Mouse (Mus musculus) common myeloid progenitor, adult 5-6 weeks (primary cell): Measurements from ENCODE around the gene Zdhhc4. TPM values are rescaled to one million over a fixed set of nuclear protein-coding genes. Genes with fewer than 3 reads are reported as not detected.

Experiments used
- ATAC-seq: replicated peaks from 2 replicates; pipeline ENCODE4 v1.8.0; 2016; ENCODE audit warnings: low read depth, mild to moderate bottlenecking, moderate TSS enrichment, inconsistent platforms; ENCODE audit not compliant: poor library complexity, severe bottlenecking
- total RNA-seq: library from RNA; stranded (forward); fragments of 200-1000, 187-1606 nt; gene quantifications from 2 replicates; pipeline ENCODE4 v1.2.3, GENCODE M21; 2017

Gene Zdhhc4
- total RNA-seq, 1 experiment from 2014 or later: 36.3 TPM

DNA sequence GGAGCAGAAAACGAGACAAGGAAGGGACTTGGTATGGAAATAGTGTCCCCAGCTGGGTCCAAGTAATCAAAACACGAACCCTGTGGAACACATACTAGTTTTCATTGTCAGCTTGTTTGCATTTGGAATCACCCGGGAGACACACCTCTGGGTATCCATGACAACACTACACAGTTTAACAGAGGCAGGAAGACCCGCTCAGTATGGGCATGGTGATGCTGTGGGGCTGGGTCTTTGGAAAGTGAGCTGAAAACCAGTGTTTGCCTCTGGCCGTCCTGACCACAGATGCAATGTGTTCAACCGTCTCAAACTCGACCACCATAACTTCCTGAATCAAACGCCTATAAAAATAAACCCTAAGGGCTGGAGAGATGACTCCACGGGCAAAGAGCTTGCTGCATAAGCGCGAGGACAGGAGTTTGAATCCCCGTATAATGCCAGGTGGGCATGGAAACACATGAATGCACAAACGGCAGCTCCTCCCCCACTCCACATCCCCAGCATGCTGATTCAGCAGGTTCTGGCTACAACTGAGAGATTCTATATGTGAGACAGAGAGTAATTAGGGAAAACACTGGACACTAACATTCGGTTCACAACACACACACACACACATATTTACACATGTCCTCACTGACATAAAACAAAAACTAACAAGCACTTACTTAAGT, 5.5 kb upstream of the Zdhhc4 start:
- ATAC-seq: peak; percentile 59

DNA sequence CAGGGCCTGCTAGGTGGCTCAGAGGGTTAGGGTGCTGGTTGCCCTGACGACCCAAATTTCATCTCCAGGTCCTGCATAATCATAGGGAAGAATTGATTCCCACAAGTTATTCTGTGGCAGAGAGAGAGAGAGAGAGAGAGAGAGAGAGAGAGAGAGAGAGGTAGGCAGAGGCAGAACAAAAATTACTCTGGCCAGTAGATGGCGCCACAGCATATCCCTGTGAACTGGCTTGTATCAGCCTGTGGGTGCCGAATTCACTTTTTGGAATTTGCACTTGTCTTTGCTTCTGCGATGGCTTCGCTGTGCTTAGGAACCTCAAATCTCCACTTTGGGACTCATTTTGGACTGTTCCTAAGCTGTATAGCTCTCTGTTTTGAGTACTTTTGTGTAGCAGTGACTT, 4.8 kb upstream of the Zdhhc4 start:
- ATAC-seq: peak; percentile 61

DNA sequence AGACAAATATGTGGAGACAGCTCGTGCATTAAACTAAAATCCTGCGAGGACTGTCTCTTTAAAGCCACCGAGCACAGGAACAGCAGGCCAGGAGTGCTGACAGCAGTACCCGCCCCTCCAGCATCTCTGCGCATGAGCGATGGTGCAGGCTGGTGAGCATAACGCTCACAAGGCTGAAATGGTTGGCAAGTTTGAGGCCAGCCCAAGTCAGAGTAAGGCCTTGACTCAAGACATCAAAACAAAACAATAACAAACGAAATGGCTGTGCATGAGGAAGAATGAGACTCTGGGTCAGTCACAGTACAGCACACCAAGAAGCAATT, 11.8 kb downstream of the Zdhhc4 start:
- ATAC-seq: no peak

DNA sequence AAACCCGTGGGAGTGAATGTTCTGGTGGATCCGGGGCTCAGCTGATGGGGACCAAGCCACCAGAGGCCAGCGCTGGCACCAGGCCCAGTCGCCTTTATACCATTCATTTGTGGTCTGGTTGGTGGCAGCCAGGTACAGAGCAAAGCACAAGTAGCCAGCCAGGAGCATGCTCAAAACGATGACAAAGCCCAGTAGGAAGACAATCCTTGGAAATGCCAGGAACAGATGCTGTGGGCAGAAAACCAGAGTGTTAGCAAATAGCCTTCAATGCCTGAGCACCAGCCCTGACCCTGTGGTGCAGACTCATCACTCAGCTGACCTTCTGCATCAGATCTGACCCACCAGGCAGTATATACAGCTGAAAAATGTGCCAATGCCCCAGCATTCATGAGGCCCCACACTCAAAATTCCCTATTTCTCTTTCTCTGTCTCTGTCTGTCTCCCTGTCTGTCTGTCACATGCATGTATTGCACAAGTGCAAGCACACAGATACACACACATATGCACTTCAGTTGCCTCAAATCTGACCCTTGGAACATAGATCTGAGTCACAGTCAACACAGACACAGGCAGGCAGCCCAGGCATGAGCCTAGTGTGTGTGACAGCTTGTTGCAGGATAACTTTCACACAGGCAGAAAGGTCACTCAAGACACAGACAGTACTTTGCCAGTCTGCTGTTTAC, 12.3 kb downstream of the Zdhhc4 start:
- ATAC-seq: no peak

DNA sequence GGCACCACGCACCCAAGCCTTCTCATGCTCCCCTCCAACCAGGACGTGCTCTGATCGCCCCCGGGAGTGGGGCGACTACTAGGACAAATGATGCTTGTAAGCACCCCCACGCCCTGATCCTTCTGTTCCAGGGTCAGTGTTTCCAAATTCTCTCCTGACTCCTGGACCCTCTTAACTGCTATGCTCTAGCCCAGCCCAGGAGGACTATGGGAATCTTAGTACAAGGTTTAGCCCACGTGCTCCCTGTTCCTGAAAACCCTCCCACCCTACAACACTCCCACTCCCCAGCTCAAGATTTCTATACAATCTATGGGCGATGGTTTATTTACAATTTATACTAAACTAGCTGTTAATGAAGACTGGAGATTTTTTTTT, 13.6 kb downstream of the Zdhhc4 start:
- no peak; the same call in 1 of the 2 replicates for ATAC-seq

DNA sequence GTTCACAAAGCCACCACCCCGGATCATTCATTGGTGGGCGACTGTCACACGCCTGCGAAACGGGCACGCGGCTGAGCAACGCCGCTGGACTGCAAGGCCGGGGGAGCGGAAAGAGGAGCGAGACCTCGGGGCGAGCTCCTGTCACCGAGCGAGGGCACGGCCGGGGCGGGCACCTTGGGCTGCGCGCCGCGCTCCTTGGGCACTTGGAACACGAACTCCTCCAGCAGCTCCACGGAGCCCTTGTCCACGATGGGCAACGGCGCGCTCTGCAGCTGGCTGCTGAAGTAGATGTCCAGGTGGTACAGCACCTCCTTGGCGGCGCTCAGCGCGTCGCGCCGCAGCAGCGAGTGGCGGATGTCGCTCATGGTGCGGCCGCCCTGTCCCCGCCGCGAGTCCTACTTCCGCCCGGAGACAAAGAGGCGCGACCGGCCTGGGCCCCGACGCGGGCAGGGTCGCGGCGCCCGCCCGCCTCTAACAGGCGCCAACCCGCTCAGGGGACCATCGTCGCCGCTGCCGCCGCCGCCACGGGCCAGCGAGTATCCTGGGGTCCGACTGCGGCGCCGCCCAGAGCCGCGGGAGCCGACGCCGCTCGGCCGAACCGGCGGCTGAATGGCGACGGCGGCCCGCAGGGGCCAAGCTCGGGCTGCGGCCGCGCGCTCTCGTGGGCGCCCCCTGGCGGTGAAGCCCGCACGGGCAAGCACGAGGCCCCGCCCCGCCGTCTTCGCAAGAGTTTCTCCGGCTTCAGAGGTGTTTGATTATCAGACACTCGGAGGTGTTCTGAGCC, 14.1 kb downstream of the Zdhhc4 start, which contains the start of gene E130309D02Rik:
Gene E130309D02Rik (minus strand): TSS at position 631 of the 784 bp plus-strand sequence.
- ATAC-seq: peak; percentile 61

DNA sequence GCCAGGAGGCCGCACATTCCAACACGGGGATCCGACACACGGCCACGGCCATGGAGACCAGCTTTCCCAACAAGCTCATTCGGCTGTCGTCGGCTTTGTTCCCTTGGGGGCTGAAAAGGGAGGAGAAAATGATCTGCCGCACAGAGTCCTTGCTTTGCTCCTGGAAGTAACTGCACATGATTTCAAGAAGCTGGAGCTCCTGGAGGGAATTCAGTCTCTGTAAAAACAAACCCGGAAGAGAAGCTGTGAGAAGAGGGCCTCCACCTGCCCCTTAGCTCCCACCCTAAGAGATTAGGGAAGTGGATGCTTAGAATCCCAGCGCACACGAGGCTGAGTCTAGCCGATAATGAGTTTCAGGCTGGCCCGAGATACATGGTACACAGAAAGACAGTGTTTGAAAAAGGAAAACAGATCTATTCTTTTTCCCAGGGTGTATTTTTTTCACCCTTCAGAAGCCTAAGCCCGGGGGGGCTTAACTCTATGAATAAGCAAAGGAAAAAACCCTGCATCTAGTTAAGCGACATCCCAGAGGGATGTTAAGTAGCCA, 14.8 kb downstream of the Zdhhc4 start:
- ATAC-seq: peak; percentile 46

DNA sequence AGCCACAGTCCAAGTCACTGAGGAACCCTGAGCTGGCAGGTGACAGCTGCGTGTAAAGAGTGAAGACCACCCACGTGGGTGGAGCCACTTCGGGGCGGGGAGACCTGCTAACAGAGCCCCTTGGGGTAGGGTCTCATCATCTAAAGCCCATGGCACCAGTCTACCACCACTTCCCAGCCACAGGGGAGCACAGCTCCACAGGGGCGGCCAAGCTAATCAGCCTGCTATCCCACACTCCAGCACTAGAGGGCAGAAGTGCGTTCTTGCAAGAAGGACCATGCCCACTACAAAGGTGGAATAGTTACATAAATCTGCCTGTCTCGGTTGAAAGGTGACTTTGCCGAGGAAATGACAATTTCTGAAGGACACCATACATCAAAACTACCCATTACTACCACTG, 17.2 kb downstream of the Zdhhc4 start:
- peak; percentile 68 for ATAC-seq

DNA sequence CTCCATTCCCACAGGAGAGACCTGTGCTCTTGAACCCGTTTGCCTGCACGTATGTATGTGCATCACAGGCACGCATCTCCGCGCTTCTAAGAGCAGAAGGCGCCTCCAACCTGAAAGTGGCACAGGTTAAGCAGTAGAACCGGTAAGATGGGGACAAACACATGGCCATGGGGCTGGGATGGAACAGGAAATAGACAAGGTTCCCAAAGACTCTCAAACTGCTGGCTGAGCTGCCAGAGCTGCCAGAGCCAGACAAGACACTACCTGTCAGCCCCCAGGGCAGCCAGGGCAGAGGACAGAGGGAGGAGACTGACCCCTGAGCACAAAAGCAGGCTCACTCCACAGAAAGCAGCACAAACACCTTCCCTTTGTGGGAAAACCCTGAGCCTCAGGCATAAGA, 19.1 kb downstream of the Zdhhc4 start:
- ATAC-seq: no peak

DNA sequence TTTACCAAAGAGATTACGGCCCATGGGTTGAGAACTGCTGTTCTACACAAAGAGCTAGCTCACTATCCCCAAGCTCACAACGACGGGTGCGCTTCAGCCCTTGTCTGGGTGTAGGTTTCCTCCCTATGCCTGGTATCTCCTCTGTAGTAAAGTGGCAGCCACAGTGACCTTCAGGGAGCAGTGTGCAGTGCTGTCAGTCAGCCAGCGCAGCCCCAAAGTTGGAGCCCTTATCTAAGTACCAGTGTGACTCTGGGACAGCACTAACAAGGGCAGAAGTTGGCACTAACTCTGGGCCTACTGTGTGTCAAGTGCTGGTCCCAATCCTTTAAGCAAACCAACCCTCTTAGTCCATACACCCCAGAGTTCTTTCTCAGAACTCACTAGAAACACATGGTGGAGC, 20.2 kb downstream of the Zdhhc4 start:
- no peak for ATAC-seq

DNA sequence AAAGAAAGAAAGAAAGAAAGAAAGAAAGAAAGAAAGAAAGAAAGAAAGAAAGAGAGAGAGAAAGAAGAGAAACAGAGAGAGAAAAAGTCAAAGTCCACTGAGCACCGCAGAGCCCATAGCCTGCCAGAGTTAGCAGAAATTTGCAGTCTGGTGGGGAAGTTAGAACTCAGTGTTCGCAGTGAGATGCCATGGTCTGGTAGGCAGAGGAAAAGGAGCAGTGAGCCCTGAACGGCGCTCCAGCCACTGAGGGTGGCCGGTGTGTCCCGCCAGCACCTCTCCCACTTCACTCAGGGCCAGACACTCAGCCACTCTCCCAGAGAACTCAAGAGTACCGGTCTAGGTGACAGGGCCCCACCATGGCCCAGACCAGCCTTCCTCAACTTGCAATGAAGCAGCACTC, 24.8 kb downstream of the Zdhhc4 start:
- no peak for ATAC-seq

DNA sequence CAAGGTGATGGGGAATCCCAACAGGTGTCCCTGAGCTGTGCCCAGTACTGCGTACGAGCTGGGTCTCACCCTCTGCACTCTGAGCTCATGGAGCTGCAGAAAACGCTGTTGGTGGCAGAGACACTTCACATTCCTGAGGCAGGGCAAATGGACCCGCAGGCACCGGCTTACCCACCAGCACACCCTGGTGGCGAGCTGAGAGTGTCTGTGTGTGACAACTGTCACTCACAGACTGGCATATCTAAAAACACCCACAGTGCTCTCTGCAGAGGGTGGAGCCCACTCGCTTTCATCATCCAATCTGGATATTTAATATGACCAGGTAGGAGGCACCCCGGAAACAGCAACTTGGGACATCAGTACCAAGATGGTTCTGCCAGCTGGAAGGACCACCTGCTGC, 27.8 kb downstream of the Zdhhc4 start:
- ATAC-seq: peak; percentile 53; the same call in 1 of the 2 replicates

DNA sequence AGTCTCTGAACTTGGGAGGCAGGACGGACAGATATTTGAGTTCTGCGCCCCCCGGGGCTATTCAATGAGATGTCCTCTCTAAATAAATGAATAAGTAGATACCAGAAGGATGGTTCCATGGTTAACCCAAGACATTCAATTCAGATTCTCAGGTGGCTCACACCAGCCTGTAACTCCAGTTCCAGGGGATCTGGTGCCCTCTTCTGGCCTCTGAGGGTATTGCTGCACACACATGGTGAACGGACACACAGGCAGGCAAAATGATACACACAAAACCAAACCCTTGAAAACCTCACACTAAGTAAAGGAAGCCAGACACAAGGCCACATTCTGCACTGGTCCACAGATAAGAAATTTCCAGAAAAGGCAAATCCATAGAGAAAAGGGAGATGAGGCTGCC, 29.4 kb downstream of the Zdhhc4 start:
- peak; percentile 40; the same call in 1 of the 2 replicates for ATAC-seq

DNA sequence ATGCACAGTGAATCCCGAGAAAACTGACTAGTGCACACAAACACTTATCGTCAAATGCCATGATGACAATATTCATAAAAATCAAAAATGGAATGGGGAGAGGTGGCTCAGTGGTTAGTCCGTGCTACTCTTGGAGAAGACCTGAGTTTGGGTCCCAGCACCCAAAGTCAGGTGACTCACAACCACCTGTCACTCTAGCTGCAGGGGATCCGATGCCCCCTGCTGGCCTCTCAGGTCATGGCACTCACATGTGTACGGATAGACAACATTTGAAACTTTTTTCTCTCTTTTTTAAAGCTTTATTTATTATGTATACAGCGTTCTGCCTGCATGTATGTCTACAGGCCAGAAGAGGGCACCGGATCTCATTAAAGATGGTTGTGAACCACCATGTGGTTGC, 30.7 kb downstream of the Zdhhc4 start:
- ATAC-seq: no peak

DNA sequence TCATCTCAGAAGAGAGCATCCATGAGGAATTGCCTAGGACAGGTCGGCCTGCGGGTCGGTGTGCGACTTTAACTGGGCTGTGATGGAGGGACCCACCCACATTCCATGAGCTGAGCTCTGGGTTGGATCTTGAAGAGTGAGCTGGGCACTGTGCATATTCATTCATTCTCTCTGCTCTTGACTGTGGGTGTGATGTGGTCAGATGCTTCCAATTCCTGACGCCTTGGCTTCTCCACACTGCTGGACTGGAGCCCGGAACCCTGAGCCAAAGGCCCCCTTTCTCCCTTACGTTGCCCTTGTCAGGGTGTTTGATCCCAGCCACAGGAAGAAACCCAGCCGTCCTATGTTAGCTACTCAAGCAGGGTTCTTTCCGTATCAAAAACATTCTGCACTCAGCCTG, 31.1 kb downstream of the Zdhhc4 start:
- no peak for ATAC-seq

DNA sequence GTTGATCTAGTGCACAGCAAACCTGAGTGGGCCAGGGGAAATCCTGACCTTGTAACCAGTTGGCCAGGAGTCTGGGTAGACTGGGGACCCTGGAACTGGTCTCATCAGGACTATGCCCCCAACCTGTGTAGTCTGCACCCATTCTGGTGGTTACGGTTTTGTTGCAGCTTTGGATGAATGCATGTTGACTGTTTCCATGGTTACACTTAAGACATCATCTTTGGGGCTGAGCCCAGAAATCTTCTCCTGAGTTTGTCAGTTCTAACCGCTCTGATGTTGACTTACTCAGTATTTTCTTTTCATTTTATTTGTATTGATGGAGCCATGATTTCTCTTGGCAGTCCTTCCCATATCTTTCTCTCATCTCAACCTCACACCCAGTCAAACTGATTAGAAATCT, 33.7 kb downstream of the Zdhhc4 start:
- no peak for ATAC-seq

DNA sequence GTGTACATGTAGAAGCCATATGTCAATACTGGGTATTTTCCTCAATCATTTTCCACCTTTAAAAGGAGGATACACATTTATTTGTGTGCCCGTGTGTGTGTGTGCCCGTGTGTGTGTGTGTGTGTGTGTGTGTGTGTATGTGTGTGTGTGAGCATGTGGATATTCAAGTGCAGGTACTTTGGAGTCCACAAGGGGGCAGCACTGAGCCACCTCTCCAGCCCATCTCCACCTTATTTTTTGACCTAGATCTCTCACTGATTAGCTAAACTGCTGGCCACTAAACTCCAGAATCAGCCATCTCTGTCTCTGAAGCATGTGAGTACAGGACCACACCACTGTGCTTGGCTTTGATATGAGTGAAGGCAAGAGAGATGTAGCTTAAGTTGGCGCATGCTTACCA, 34.2 kb downstream of the Zdhhc4 start:
- ATAC-seq: no peak

DNA sequence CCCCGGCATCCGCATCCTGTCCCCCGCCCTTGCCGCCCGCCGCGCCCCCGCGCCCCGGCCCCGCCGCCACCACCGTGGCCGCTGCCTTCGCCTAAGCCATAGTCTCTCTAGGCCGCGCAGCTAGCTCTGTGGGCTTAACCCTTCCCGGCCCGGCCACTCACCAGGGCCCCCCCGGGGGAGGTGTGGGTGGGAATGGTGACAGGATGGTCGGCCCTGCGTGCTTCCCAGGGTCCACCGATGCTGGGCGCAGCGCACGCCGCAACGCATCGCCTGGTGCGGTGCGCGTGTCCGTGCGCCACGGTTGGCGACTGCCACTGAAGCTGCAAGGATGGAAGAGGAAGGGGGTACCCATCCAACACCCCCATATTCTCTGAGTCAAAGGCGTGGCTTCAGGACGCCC, 35.7 kb downstream of the Zdhhc4 start, which contains the start of gene Zfp853:
Gene Zfp853 (minus strand): TSS at position 220 of the 400 bp plus-strand sequence.
- no peak for ATAC-seq

DNA sequence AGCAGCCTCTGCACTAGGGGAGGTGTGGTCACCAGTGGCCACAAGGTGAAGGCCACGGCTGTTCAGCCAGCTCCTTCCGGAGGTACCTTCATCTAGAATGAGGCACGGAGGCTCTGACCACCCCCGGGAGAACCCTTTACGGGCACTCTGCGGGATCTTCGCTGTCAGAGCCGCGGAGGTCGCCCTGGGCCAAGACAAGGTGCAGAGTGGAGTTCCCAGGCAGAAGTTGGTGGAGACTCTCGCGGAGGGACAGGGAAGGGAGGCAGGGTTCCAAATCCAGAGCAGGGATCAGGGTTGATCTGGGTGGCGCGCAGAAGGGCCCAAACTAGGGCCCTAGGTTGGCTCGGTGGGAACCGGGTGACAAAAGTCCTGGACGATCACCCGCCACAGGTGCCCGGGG, 36.2 kb downstream of the Zdhhc4 start:
- ATAC-seq: no peak

DNA sequence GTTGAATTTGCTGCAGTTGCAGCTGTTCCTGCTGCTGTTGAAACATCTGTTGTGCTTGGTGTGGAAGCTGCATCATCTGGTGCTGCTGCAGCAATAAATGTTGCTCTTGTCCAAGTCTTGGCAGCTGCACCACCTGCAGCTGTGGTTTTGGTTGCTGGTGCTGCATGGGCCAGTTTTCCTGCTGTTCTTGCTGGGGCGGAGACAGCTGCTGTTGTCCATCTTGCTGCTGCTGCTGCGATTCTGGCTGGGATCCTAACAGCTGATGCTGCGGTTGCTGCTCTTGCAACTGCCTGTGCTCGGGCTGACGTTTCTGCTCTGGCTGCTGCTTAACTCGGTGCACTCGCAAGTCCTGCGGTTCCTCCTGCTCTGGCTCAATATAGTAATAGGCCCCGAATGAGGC, 39.8 kb downstream of the Zdhhc4 start:
- ATAC-seq: no peak

DNA sequence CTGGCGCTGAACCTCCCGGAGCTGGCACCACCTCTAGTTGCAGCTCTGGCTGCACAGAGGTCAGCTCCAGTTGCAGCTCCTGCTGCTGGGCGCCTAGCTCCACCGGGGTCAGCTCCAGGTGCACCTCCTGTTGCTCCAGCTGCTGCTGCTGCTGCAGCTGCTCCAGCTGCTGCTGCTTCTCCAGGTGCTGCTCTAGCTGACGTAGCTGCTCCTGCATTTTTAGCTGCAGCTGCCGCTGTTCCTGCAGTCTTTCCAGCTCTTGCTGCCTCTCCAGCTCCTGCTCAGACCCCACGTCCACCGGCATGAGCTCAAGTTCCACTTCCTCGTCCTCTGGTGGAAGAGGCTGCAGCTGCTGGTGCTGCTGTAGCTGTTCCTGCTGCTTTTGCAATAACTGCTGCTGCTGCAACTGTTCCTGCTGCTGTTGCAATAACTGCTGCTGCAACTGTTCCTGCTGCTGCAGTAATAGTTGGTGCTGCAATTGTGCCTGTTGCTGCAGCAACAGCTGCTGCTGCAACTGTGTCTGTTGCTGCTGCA, 40.6 kb downstream of the Zdhhc4 start:
- peak; percentile 58 for ATAC-seq
